Mouse (Mus musculus) intestine, postnatal 0 days (tissue): ENCODE results near the gene Eno1. TPM values are rescaled to one million over a fixed set of nuclear protein-coding genes. Genes with fewer than 3 reads are reported as not detected.

Experiments used
- ATAC-seq: fragments of 200-750 bp; cut with Nextera tagmentation; 2 replicates; pipeline ENCODE4 v1.8.0; 2017; ENCODE audit warnings: mild to moderate bottlenecking, moderate TSS enrichment, moderate library complexity
- H3K27ac ChIP-seq: fragments of 300-500 bp; sonication (generic); 2 replicates; pipeline ENCODE4 v1.5.1; 2014; ENCODE audit warnings: mild to moderate bottlenecking, low read depth, low read length, moderate library complexity
- H3K27me3 ChIP-seq: fragments of 300-500 bp; sonication (generic); replicated peaks from 2 replicates; pipeline ENCODE4 v1.6.1; 2014; ENCODE audit warnings: low read length, mixed read lengths; ENCODE audit not compliant: control insufficient read depth, insufficient read depth
- H3K36me3 ChIP-seq: fragments of 300-500 bp; sonication (generic); 2 replicates; pipeline ENCODE4 v1.6.1; 2014; ENCODE audit warnings: mild to moderate bottlenecking, moderate library complexity; ENCODE audit not compliant: control insufficient read depth, insufficient read depth
- H3K4me1 ChIP-seq: fragments of 300-500 bp; sonication (generic); replicated peaks from 2 replicates; pipeline ENCODE4 v1.6.1; 2014; ENCODE audit warnings: antibody characterized with exemption, low read length, mixed read lengths; ENCODE audit not compliant: control insufficient read depth, insufficient read depth
- H3K4me2 ChIP-seq: fragments of 300-500 bp; sonication (generic); replicated peaks from 2 replicates; pipeline ENCODE4 v1.6.1; 2014; ENCODE audit warnings: low read depth, mild to moderate bottlenecking, moderate library complexity
- H3K4me3 ChIP-seq: fragments of 300-500 bp; sonication (generic); 2 replicates; pipeline ENCODE4 v1.5.1; 2014; ENCODE audit warnings: low read depth, low read length
- H3K9ac ChIP-seq: fragments of 300-500 bp; sonication (generic); 2 replicates; pipeline ENCODE4 v1.6.1; 2014; ENCODE audit warnings: mild to moderate bottlenecking, low read depth, low read length
- H3K9me3 ChIP-seq: fragments of 300-500 bp; sonication (generic); 2 replicates; pipeline ENCODE4 v1.6.1; 2016; ENCODE audit warnings: mixed run types; ENCODE audit not compliant: control insufficient read depth
- CTCF ChIP-seq: sonication (generic); IDR thresholded peaks from 2 replicates; pipeline ENCODE4 v1.5.1; 2016; ENCODE audit warnings: low read depth, mild to moderate bottlenecking, control low read depth, antibody characterized with exemption, moderate library complexity
- WGBS: fragments of 180-500 bp; shearing (Covaris S2); extraction: QIAGEN DNeasy Blood & Tissue Kit; methylation state at CpG from one replicate; pipeline ENCODE4 v1.1.7; 2014; 5-methylcytosine and 5-hydroxymethylcytosine counted together
- polyA plus RNA-seq: library from polyadenylated mRNA; unstranded; fragments of >200 nt; fragmentation: Nextera tagmentation; extraction: Ambion mirVana; gene quantifications from 2 replicates; pipeline ENCODE4 v1.2.1, GENCODE M21; 2015

Gene Eno1
- polyA plus RNA-seq, 1 experiment from 2014 or later = 733 TPM

GRCm38 (mm10) chr4:150260111-150260510 is 23.6 kb downstream of the Eno1 start:
- 43% methylated on average over 7 of the region's 7 CpGs for WGBS
- Histone ChIP-seq H3K9me3 (no peaks in the 10 kb centered on the region), H3K27me3 (no peaks in the 10 kb centered on the region), H3K27ac (no peak overlapping the region), H3K36me3 (no peaks in the 10 kb centered on the region), H3K4me3 (no peak overlapping the region), H3K4me1 (no peaks in the 10 kb centered on the region), H3K9ac (no peak overlapping the region), H3K4me2 (no peak overlapping the region)
- no peak for TF ChIP-seq CTCF
- ATAC-seq = no peak

GRCm38 (mm10) chr4:150260745-150261144 is 24.2 kb downstream of the Eno1 start:
- no peaks in the 10 kb centered on the region for H3K27me3 ChIP-seq
- no peak overlapping the region for H3K4me3 ChIP-seq
- H3K27ac ChIP-seq = no peak overlapping the region
- ATAC-seq = 0 out of 2 replicates have a peak, but pooled peaks have one; percentile 19
- H3K9me3 ChIP-seq = no peaks in the 10 kb centered on the region
- TF ChIP-seq CTCF = peak; percentile 77
- no peak overlapping the region for H3K4me2 ChIP-seq
- no peaks in the 10 kb centered on the region for H3K36me3 ChIP-seq
- H3K9ac ChIP-seq = no peak overlapping the region
- 34% methylated on average over 6 of the region's 6 CpGs for WGBS
- no peaks in the 10 kb centered on the region for H3K4me1 ChIP-seq

- Histone ChIP-seq H3K4me1 (no peaks in the 10 kb centered on the region), H3K9ac (no peak overlapping the region), H3K4me2 (no peak overlapping the region), H3K4me3 (no peak overlapping the region), H3K36me3 (no peaks in the 10 kb centered on the region), H3K9me3 (no peaks in the 10 kb centered on the region), H3K27me3 (no peaks in the 10 kb centered on the region), H3K27ac (no peak overlapping the region)
- TF ChIP-seq CTCF = no peak
- ATAC-seq = no peak
- WGBS = 67% methylated on average over 8 of the region's 8 CpGs
Measured at GRCm38 (mm10) chr4:150262301-150262700, 25.8 kb downstream of the Eno1 start.

GRCm38 (mm10) chr4:150264903-150265302 is 28.4 kb downstream of the Eno1 start:
- ATAC-seq = no peak

GRCm38 (mm10) chr4:150265471-150265870 is 28.9 kb downstream of the Eno1 start:
- no peak overlapping the region for H3K9ac ChIP-seq
- no peaks in the 10 kb centered on the region for H3K27me3 ChIP-seq
- WGBS = 68% methylated on average over 5 of the region's 5 CpGs
- no peaks in the 10 kb centered on the region for H3K36me3 ChIP-seq
- H3K27ac ChIP-seq = no peak overlapping the region
- peaks cover 8% of the 10 kb centered on the region; the same call in 1 of the 2 replicates for H3K4me1 ChIP-seq
- no peaks in the 10 kb centered on the region for H3K9me3 ChIP-seq
- no peak overlapping the region for H3K4me3 ChIP-seq
- no peak for TF ChIP-seq CTCF
- no peak for ATAC-seq
- no peak overlapping the region for H3K4me2 ChIP-seq

More at GRCm38 (mm10) chr4:150264903-150265302, 28.4 kb downstream of the Eno1 start:
- no peaks in the 10 kb centered on the region for H3K36me3 ChIP-seq
- H3K27ac ChIP-seq = no peak overlapping the region
- no peak overlapping the region for H3K4me2 ChIP-seq
- H3K9me3 ChIP-seq = no peaks in the 10 kb centered on the region
- H3K9ac ChIP-seq = no peak overlapping the region
- peaks cover 5% of the 10 kb centered on the region; the same call in 1 of the 2 replicates for H3K4me1 ChIP-seq
- 59% methylated on average over 7 of the region's 7 CpGs for WGBS
- H3K27me3 ChIP-seq = no peaks in the 10 kb centered on the region
- H3K4me3 ChIP-seq = no peak overlapping the region
- peak; percentile 70 for TF ChIP-seq CTCF

GRCm38 (mm10) chr4:150266655-150267223 is 30.2 kb downstream of the Eno1 start:
- Histone ChIP-seq H3K9me3 (no peaks in the 10 kb centered on the region), H3K27ac (no peak overlapping the region), H3K4me2 (no peak overlapping the region), H3K27me3 (no peaks in the 10 kb centered on the region), H3K9ac (no peak overlapping the region), H3K36me3 (no peaks in the 10 kb centered on the region), H3K4me1 (peaks cover 9% of the 10 kb centered on the region; the same call in 1 of the 2 replicates), H3K4me3 (no peak overlapping the region)
- no peak for ATAC-seq
- 51% methylated on average over 21 of the region's 21 CpGs for WGBS
- TF ChIP-seq CTCF = no peak
